Mouse (Mus musculus) left cerebral cortex, adult 11 months (tissue): Measurements from ENCODE around the gene Sec14l1.

Source experiments
- DNase-seq: peaks from one replicate; pipeline ENCODE4 v3.0.0; 2022; ENCODE audit warnings: low spot score

Sec14l1 gene

GRCm38 (mm10) chr11:117183299-117183698, 68.3 kb downstream of the Sec14l1 start:
- DNase-seq: no peak

- no peak for DNase-seq
Measured at GRCm38 (mm10) chr11:117183841-117184240, 68.9 kb downstream of the Sec14l1 start.

DNA sequence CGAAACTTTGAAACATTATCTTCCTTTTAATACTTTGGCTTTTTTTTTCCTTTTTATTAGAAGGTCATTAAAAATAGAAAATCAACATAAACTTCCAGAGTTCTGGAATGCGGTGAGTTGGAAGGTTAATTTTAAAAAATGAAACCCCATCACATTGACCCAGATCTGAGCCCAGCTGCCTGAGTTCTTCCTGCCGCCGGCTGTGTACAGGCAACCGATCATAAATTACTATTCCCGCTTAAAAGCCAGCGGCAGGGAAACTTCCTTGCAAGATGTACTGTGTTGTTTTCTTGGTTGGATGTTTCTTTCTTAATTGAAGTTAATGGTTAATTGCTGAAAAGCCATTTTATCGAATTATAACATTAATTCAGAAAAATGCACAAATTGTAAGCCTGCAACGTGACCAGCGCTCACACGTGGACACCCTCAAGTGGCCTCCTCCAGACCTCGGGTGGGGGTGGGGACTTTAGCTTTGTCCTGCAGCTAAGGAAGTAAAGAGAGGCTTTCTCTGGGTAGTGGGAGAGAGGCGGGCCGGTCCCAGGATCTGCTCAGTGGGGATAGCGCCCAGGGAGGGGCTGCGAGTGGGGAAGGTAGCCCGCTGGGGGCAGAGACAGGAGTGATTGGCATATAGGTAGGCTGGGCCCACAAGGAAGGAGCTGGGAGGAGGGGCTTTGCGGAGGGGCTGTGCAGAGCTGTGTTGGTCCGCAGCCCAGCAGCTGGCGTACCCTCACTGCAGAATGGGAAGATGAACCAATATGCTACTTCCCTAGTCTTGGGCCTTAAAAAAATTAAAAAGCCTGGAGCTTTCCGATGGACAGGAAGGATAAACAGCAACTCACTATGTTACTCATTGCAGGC, 70.3 kb downstream of the Sec14l1 start:
- DNase-seq: no peak

DNA sequence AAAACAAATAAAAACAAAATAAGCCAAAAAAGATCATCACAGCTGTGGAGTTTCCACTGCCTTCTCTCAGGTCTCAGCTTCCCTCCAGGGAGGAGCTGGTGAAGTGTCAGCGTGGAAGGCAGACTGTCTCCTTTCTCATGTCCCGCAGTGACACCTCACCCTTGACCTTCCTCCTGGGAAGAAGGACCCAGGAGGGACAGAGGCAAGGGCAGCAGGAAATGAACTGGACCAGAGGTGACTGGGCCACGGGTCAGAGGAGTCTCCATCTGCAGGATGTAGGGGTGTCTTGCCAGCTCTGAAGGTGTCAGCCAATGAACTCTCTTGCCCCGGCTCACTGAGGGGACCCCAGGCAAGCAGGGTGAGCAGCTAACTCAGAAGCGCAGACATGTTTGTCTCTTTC, 76.6 kb downstream of the Sec14l1 start:
- DNase-seq: no peak

DNA sequence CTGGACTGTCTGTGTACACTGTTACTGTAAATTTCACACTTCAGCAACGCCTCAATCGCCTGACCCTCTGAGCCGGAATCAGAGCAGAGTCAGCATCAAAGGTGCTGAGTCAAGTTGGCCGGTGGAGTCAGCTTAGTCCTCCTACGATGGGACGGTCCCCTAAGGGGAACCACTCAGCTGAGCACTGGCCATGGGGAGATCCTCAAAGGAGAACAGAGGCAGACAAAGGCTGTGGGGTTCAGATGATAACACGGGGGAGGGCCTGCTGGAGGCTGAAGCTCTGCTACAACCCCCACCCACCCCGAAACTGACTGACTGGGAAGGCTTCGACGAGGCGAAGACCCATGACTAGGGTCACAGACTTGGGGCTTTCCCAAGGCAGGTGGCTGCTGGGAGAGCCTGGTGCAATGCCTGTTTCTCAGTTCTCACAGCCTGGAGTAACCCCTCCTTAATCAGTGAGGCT, 79.5 kb downstream of the Sec14l1 start:
- no peak for DNase-seq

DNA sequence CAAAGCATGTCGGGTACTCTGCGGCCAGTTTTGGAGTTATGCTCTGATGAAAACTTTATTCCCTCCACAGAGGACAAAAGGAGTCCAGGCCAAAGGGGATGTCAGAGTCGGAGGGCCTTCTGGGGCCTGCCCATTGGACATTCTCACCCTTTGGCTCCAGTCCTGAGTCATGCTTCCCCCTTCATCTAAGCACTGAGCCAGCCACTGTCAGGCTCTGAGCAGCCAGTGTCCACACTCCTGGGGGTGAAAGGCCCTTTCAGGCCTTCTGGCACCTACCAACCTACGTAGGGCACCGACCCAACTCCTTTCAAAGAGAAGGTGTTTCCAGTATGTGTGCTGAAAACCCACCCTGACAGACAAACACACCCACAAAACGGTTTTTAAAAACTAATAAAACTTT, 80.6 kb downstream of the Sec14l1 start:
- no peak for DNase-seq

- DNase-seq: no peak
Measured at GRCm38 (mm10) chr11:117196681-117197080, 81.7 kb downstream of the Sec14l1 start.

- no peak for DNase-seq
Measured at GRCm38 (mm10) chr11:117198122-117198521, 83.2 kb downstream of the Sec14l1 start.

DNA sequence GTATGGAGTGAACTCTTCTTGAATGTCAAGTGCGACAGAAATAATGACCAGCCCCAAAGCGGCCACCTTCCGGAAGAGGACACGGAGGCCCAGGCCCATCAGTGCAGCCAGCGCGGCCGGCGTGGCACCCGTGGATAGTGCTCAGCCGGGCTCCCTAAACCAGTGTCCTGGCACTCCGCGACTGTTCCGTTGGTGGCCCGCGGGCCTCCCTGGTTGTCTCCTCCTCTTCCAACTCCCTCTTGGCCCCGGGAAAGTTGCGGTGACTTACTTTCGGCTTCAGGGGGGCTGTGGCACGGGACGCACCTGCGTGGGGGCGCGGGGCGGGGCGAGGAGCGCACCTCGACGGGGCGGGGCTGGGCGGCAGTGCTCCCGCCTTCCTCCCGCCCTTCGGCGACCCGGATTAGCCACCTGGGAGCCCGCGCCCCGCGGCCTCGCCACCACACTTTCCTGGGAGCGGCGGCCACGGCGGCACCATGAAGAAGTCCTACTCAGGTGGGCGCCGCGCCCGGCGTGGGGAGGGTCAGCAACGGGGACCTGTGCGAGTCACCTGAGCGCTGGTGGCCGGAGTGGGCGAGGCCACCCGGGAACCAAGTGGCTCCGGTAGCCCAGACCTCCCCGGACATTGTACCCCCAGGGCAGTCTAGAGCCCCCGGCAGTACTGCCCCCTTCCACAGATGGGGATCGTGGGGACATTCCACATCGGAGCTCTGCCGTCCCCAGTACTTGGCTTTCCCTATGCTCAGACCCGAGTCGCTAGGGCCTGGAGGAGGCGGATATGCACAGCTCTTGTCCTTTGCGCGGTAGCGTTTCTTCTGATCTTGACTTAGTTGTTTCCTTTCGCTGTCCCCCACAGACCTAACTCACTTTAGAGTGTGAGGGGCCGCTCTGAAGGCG, 84.6 kb downstream of the Sec14l1 start, which contains the start of gene Sept9:
Sept9 (plus strand) TSS at position 380 of the 894 bp plus-strand sequence.
- DNase-seq: no peak

DNA sequence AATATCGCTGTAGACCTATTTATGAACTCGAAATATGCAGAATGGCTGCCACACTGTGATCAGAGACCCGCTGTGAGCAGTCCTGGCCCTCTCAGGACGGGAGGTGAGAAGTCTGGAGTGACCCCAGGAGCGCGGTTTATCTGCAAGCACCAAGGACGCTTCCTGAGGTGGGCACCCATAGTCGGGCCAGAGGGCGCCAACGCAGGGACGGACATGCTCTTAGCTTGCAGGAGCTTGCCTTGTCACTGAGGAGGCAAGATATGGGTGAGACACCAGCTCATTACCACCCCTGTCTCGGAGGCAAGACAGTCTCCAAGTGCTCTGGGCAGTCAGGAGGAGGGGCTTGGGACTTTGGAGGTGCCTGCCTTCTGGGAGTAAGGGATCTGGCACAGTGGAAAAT, 86.9 kb downstream of the Sec14l1 start:
- no peak for DNase-seq

DNA sequence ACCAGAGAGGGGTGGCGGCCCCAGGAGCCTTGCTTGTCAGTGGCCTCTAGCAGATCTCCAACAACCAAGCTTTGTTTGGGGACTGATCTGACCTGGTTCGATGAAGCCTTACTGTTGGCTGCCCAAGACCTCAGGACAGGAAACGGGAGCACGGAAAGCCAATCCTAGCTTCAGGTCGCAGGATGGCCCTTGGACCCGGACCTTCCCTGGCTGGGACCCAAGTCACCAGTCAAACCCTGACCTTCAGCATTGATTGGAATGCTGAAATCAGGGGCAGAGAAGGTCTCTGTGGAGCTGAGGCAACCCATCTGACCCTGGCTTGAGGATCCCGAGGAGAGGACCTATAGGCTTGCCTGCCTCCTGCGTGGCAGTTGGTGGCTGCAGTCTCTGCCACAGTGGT, 89.6 kb downstream of the Sec14l1 start:
- DNase-seq: no peak

DNA sequence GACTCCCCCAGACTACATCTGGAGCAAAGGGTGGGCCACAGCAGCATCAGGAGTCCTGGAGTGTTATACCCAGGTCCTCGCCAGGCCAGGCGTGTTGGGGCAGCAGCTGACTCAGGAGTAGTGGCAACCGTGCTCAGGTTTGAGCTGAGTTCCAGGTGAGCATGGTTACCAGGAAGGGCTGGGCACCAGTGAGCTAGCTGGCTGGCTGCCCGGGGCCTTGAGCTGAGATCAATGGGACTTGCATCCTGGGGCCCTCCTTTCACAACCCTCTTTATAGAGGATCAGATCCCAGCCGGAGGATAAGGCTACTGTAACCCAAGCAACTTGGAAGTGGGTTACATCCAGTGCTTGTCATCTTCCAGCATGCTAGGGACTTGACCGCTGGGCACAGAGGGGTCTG, 90.1 kb downstream of the Sec14l1 start:
- DNase-seq: no peak

DNA sequence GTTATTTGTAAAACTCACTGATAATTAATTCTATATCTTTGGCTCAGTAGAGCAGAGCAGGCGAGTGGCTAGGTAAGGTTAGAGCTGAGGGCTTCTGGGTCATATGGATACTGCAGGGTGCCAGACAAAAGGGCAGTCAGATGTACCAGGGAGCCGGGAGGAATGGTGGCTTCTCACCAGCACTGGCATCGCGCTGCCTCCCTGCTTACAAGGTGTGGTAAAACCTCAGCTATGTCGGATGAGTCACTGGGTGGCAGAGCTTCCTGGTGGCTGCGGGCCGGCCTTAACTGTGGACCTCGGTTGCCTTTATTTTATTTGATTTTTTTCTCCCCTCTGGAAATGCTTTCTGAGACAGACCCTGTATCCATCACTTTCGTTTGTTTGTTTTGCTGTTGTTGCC, 90.5 kb downstream of the Sec14l1 start:
- DNase-seq: no peak

DNA sequence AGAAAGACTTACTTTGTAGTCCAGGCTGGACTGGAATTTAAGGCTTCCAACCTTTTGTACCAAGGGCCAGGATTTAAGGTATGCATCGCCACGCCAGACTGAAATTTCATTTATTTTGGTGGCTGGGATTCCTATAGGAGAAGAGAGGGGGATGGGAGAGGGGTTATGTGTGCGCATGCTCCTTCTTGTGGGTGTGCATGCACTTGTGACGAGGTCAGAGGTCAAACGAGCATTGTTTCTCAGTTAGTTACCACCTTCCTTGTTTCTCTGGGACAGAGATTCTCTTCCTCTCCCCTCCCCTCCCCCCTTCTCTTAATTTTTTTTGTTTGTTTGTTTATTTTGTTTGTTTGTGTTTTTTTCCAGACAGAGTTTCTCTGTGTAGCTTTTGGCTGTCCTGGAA, 92.5 kb downstream of the Sec14l1 start:
- DNase-seq: no peak

DNA sequence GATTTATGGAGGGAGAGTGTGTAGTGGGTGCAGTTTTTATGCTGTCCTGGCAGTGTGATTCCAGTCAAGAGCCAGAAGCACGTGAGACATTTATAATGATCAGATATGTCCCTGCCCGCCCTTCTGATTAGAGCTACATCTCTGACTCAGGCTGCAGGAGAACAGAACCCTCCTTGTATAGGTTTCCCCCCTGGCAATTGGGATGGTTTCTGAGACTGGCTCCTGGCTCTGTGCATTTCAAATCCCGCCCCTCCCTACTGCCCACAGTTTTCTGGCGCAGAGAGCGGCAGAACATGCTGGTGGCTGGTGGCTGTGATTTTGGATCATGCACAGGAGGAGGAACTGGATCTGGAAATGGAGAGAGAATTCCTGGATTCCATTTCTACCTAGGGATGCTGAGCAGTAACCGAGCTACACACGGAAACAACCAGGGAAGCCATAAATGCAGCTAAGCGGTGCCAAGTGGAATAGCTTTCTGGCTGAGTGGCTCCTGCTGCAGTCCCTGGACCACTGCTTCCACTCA, 93.2 kb downstream of the Sec14l1 start:
- DNase-seq: no peak
